Mouse (Mus musculus) thymus, adult 2 months (tissue): ENCODE results near the gene Lyrm1.

Experiments
- CTCF ChIP-seq: fragments of 200-500 bp; IDR thresholded peaks from 2 replicates; pipeline ENCODE4 v1.5.1; 2012; ENCODE audit warnings: mild to moderate bottlenecking, control low read depth, low read length, moderate library complexity, borderline replicate concordance; ENCODE audit not compliant: control insufficient read depth, poor library complexity, insufficient read depth; ENCODE audit errors: extremely low read depth
- POLR2A ChIP-seq: fragments of 200-500 bp; IDR thresholded peaks from 2 replicates; pipeline ENCODE4 v1.6.1; 2012; ENCODE audit warnings: mild to moderate bottlenecking, low read length, control low read depth, moderate library complexity; ENCODE audit not compliant: control insufficient read depth, poor library complexity, insufficient read depth; ENCODE audit errors: extremely low read depth

DNA sequence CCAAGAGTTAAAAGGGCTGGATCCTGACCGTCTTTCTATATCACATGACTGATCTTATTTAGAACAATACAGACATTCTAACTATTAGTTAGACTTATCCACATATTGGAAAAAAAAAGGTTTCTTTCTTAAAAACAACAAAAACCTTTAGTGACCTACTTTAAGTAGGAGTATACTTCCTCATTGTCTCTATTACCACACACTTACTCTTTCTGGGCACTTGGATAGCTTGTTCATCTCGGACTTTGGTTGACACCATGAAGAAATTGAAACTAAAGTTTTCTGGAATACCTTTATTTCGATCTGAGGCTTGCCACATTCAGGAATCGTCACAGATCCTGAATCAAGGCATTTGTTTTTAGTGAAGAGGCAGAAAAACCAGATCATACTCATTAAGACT lies 25.4 kb downstream of the Lyrm1 start:
- TF ChIP-seq POLR2A (no peak), CTCF (no peak)
